Mouse (Mus musculus) myocyte (in vitro differentiated cells): ENCODE results near the gene Prcd.

ENCODE experiments used
- MYOD1 ChIP-seq, 3 experiments: IDR thresholded peaks; one replicate each; pipeline ENCODE4 v1.6.1; 2011; ENCODE audit warnings: control low read depth in 2 of 3, low read depth in 2 of 3, mild to moderate bottlenecking in 2 of 3, moderate library complexity in 1 of 3; ENCODE audit not compliant: insufficient read length in 2 of 3, control insufficient read depth in 1 of 3
- REST ChIP-seq: IDR thresholded peaks from one replicate; pipeline ENCODE4 v1.6.1; 2011; ENCODE audit warnings: mild to moderate bottlenecking, control low read depth, moderate library complexity; ENCODE audit not compliant: insufficient read depth, insufficient read length

- TF ChIP-seq MYOD1 (IDR thresholded peaks at IDR 0.05; ENCODE audit: control insufficient read depth in 1 of 3, insufficient read length in 2 of 3, low read depth in 2 of 3) (no peak), REST (no peak)
Observed at GRCm38 (mm10) chr11:116626299-116627071, 26.8 kb upstream of the Prcd start, which contains the start of gene Rhbdf2.
